Mouse (Mus musculus) kidney, postnatal 0 days (tissue): Measurements from ENCODE around the gene Gpr87. TPM values are rescaled to one million over a fixed set of nuclear protein-coding genes. Genes with fewer than 3 reads are reported as not detected.
"Not testable (repeated sequence)": the region's sequence is repeated elsewhere in the genome, so short reads cannot be mapped to it uniquely, and the experiment has no call there.

Source experiments
- ATAC-seq: fragments of 200-750 bp; cut with Nextera tagmentation; replicated peaks from 2 replicates; pipeline ENCODE4 v1.8.0; 2017; ENCODE audit warnings: low read depth, moderate number of reproducible peaks, moderate TSS enrichment, moderate library complexity; ENCODE audit not compliant: low FRiP score
- DNase-seq: peaks from one replicate; pipeline ENCODE4 v3.0.0-alpha.2; 2016; ENCODE audit warnings: low spot score
- H3K27ac ChIP-seq: fragments of 300-500 bp; sonication (generic); 2 replicates; pipeline ENCODE4 v1.5.1; 2014; ENCODE audit warnings: mild to moderate bottlenecking
- H3K27me3 ChIP-seq: fragments of 300-500 bp; sonication (generic); 2 replicates; pipeline ENCODE4 v1.6.1; 2014; ENCODE audit warnings: low read length, mixed read lengths; ENCODE audit not compliant: insufficient read depth
- H3K36me3 ChIP-seq: fragments of 300-500 bp; sonication (generic); 2 replicates; pipeline ENCODE4 v1.6.1; 2014; ENCODE audit warnings: low read length, mixed read lengths; ENCODE audit not compliant: insufficient read depth
- H3K4me1 ChIP-seq: fragments of 300-500 bp; sonication (generic); replicated peaks from 2 replicates; pipeline ENCODE4 v1.6.1; 2014; ENCODE audit warnings: antibody characterized with exemption, low read length, mixed read lengths; ENCODE audit not compliant: insufficient read depth
- H3K4me2 ChIP-seq: fragments of 300-500 bp; sonication (generic); 2 replicates; pipeline ENCODE4 v1.6.1; 2014; ENCODE audit warnings: mild to moderate bottlenecking, low read length, moderate library complexity, mixed read lengths
- H3K4me3 ChIP-seq: fragments of 300-500 bp; sonication (generic); replicated peaks from 2 replicates; pipeline ENCODE4 v1.5.1; 2014; ENCODE audit warnings: low read depth, low read length
- H3K9ac ChIP-seq: fragments of 300-500 bp; sonication (generic); 2 replicates; pipeline ENCODE4 v1.6.1; 2014; ENCODE audit warnings: low read depth, low read length
- H3K9me3 ChIP-seq: fragments of 300-500 bp; sonication (generic); replicated peaks from 2 replicates; pipeline ENCODE4 v1.6.1; 2016; ENCODE audit warnings: low read length, inconsistent platforms, mixed read lengths
- CTCF ChIP-seq: IDR thresholded peaks from 2 replicates; pipeline ENCODE4 v1.5.1; 2016; ENCODE audit warnings: antibody characterized with exemption, low read depth, mild to moderate bottlenecking, moderate library complexity
- WGBS: fragments of 180-500 bp; shearing (Covaris S2); extraction: QIAGEN DNeasy Blood & Tissue Kit; methylation state at CpG from one replicate; pipeline ENCODE4 v1.1.7; 2014; 5-methylcytosine and 5-hydroxymethylcytosine counted together
- polyA plus RNA-seq: library from polyadenylated mRNA; unstranded; fragments of >200 nt; fragmentation: Nextera tagmentation; extraction: Ambion mirVana; gene quantifications from 2 replicates; pipeline ENCODE4 v1.2.1, GENCODE M21; 2015

Gpr87 gene
- polyA plus RNA-seq, 1 experiment from 2014 or later: 0.53 TPM

DNA sequence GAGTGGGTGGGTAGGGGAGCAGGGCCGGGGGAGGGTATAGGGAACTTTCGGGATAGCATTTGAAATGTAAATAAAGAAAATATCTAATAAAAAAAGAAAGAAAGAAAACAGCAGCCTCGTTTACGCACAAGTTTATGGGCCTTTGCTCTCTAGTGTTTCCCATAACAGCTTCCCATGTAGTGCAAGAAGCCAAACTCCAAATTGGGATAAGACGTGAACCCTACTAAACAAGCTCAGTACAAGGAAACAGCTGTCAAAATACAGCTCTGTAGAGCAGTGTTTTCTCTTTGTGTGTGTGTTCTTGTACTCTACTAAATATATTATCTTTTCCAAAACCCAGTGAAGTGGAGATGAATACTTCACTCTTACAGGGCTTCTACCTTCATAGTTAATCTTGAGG lies 49.7 kb downstream of the Gpr87 start:
- no peaks in the 10 kb centered on the region for H3K9me3 ChIP-seq
- H3K36me3 ChIP-seq: no peaks in the 10 kb centered on the region
- TF ChIP-seq CTCF: no peak
- peak; percentile 81 for DNase-seq
- H3K9ac ChIP-seq: no peak overlapping the region
- no peak overlapping the region for H3K4me3 ChIP-seq
- 0 out of 2 replicates have a peak overlapping the region, but pooled peaks have one; percentile 2 for H3K27ac ChIP-seq
- H3K27me3 ChIP-seq: no peaks in the 10 kb centered on the region
- WGBS: 19% methylated on average over 5 of the region's 5 CpGs
- no peak overlapping the region for H3K4me2 ChIP-seq
- no peaks in the 10 kb centered on the region for H3K4me1 ChIP-seq
- no peak for ATAC-seq

DNA sequence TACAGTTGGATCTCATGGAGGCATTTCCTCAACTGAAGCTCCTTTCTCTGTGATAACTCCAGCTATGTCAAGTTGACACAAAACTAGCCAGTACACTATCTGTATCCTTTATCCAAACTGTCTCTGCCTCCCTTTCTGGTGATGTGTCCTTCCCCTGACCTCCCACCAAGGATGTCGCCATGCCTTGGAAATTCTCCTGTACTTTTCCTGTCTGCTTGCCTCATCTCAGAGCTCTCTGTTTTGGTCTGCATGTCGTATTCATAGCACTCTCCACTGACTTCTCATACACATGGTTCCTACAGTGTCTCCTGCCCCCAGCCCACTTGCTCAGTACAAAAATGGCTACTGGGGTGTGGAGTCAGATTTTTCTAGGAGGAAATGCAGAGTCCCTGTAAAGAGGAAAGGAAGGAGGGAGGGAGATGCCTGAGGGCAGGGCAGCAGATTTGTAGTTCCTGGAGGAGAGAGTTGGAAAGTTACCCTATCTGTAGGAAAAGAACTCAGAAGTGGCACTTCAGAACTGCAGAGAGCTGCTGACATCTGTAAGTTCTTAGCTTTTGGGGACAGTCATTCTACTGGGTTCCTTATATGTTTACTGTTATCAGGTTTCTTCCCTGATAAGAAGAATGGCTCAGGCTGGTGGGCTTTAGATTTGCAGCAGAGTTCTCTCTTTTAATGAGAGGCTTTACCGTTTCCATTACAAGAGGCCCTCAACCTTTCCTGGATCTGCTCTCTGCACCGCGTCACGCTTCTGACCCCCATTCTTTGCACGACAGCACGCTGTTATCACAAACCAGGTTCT lies 53.2 kb downstream of the Gpr87 start:
- Histone ChIP-seq H3K4me1 (no peaks in the 10 kb centered on the region), H3K36me3 (no peaks in the 10 kb centered on the region), H3K4me2 (no peak overlapping the region), H3K9ac (no peak overlapping the region), H3K9me3 (no peaks in the 10 kb centered on the region), H3K27ac (no peak overlapping the region), H3K4me3 (no peak overlapping the region), H3K27me3 (no peaks in the 10 kb centered on the region)
- DNase-seq: no peak
- no peak for TF ChIP-seq CTCF
- no peak for ATAC-seq
- WGBS: 77% methylated on average over 8 of the region's 8 CpGs

DNA sequence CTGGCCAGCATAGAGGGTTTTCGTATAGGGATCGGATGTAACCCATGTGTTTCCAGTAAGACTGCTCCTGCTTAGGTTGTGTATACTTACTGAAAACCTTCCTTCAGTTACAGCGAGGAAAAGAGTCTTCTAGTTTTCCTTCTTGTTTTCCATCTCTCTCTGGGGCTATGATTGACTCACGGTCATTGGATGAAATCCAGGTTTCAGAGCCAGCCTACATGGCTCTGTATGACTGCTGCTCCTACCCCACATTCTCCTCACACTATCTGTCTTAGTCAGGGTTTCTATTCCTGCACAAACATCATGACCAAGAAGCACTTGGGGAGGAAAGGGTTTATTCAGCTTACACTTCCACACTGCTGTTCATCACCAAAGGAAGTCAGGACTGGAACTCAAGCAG lies 54.0 kb downstream of the Gpr87 start:
- ATAC-seq, H3K9me3 ChIP-seq, H3K4me1 ChIP-seq, H3K27ac ChIP-seq, H3K4me2 ChIP-seq, H3K4me3 ChIP-seq, DNase-seq, H3K9ac ChIP-seq, H3K36me3 ChIP-seq, H3K27me3 ChIP-seq: not testable (repeated sequence)
- 87% methylated on average over 4 of the region's 4 CpGs for WGBS

DNA sequence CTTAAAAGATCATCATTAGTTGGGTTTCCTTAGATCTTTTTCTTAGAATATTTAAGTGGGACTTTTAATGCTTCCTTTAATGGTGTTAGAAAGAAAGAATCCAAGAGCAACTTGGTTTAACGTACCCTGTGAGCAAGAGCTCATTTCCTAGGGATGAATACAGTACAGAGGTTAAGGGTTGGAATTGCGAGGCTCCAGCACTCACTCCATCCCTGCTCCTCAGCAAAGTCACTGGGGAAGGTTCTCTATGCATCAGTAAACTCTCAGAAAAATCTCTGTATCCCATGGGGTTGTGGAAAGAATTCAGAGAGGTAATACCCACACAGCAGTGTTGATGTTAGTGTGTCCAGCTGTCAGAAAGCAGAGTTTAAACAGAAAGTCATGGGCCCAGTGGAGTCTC lies 54.8 kb downstream of the Gpr87 start:
- Histone ChIP-seq H3K4me1 (no peaks in the 10 kb centered on the region), H3K27me3 (no peaks in the 10 kb centered on the region), H3K4me2 (no peak overlapping the region), H3K9me3 (no peaks in the 10 kb centered on the region), H3K36me3 (no peaks in the 10 kb centered on the region), H3K4me3 (no peak overlapping the region), H3K9ac (no peak overlapping the region), H3K27ac (no peak overlapping the region)
- ATAC-seq (no peak), DNase-seq (no peak)
- 70% methylated on average over 2 of the region's 2 CpGs for WGBS
- TF ChIP-seq CTCF: no peak

DNA sequence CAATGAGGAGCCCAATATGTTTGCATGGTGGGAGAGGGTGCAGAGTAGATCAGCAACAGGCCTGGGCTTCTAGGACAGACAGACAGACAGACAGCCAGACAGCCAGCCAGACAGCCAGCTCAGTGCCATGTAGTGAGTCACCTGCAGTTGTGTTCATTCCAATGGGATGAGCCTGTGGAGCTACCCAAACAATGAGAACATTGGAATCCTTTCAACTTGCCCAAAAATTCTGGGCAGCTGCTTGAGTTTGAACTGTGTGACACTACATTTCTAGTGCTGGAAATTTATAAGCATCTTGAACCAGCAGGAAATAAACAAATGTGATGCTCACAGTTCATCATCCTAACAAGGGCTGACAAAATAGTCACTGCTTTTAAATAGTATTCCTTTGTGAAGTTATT lies 55.3 kb downstream of the Gpr87 start:
- Histone ChIP-seq H3K4me1 (no peaks in the 10 kb centered on the region), H3K4me2 (no peak overlapping the region), H3K4me3 (no peak overlapping the region), H3K9me3 (no peaks in the 10 kb centered on the region), H3K27ac (no peak overlapping the region), H3K36me3 (no peaks in the 10 kb centered on the region), H3K27me3 (no peaks in the 10 kb centered on the region), H3K9ac (no peak overlapping the region)
- TF ChIP-seq CTCF: no peak
- ATAC-seq: no peak
- DNase-seq: no peak

DNA sequence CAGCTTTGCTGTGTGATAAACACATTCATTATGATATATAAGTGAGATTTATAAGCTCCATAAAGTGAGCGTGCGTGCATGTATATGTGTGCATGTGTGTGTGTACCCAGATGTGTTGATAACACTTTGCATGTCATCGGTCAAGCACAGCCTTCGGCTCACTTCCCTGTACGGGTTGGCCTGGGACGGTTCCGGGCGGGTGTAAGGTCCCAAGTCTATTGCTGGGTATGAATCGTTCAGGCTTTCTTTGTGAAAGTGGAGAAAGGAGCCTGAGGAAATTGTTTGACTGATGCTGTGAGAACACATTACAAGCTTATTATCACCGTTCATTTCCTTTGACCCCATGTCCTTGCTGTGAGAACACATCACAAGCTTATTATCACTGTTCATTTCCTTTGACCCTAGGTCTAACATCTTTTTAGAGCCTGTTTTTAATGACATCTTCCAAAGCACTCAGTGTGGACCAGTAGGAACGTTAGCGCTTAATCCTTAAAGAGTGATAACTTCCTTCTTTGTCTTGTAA lies 55.9 kb downstream of the Gpr87 start:
- Histone ChIP-seq H3K4me3 (no peak overlapping the region), H3K9me3 (no peaks in the 10 kb centered on the region), H3K4me1 (no peaks in the 10 kb centered on the region), H3K9ac (no peak overlapping the region), H3K27ac (no peak overlapping the region), H3K4me2 (no peak overlapping the region), H3K27me3 (no peaks in the 10 kb centered on the region), H3K36me3 (no peaks in the 10 kb centered on the region)
- no peak for DNase-seq
- 67% methylated on average over 12 of the region's 12 CpGs for WGBS
- no peak for ATAC-seq
- no peak for TF ChIP-seq CTCF
